Mouse (Mus musculus) activated CD4-positive, CD25-positive, alpha-beta regulatory T cell, adult 9 weeks (primary cell): ENCODE results near the gene Gm9758. TPM values are rescaled to one million over a fixed set of nuclear protein-coding genes. Genes with fewer than 3 reads are reported as not detected.

Experiments used
- polyA plus RNA-seq: library from polyadenylated mRNA; unstranded; fragments of 100-300 nt; shearing (Covaris generic); gene quantifications from one replicate; pipeline ENCODE4 v1.2.1, GENCODE M21; 2017

The Gm9758 gene
- polyA plus RNA-seq: not detected

DNA sequence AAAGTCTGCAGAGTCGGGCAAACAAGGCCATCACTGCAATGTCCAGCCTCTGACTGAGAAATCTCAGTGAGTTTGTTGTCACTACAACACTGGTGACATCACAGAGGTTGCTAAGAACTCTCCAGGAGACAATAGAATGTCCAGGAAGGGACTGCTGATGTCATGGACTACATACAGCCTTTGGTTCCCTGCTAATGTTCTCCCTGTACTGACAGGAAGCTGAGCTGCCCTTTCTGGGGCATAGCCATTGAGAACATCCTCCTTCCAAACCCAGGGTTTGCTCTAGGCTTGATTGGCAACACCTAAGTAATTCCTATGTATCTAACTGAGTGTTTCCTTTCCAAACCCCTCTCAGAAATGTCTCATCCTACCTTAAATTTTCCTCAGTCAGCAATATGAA, at the start of gene Gm9758:
Gene Gm9758 (minus strand): TSS at position 101 of the 400 bp plus-strand sequence.

DNA sequence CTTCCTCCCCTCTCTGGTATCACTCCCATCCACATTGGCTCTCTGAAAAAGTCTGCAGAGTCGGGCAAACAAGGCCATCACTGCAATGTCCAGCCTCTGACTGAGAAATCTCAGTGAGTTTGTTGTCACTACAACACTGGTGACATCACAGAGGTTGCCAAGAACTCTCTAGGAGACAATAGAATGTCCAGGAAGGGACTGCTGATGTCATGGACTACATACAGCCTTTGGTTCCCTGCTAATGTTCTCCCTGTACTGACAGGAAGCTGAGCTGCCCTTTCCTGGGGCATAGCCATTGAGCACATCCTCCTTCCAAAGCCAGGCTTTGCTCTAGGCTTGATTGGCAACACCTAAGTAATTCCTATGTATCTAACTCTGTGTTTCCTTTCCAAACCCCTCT, 23.6 kb upstream of the Gm9758 start, which contains the start of gene Speer4e:
Gene Speer4e (minus strand): TSS at position 101 of the 400 bp plus-strand sequence.

Other genes with a start within 250 kb of the Gm9758 start
- gene Speer4e, start 23.5 kb upstream of the Gm9758 start, polyA plus RNA-seq: not detected
- not detected for gene Gm10354, start 64.0 kb upstream of the Gm9758 start, polyA plus RNA-seq
- gene Gm17019, start 118.1 kb upstream of the Gm9758 start, polyA plus RNA-seq: not detected